Mouse (Mus musculus): Measurements from ENCODE around the gene Frmd8.

DNA sequence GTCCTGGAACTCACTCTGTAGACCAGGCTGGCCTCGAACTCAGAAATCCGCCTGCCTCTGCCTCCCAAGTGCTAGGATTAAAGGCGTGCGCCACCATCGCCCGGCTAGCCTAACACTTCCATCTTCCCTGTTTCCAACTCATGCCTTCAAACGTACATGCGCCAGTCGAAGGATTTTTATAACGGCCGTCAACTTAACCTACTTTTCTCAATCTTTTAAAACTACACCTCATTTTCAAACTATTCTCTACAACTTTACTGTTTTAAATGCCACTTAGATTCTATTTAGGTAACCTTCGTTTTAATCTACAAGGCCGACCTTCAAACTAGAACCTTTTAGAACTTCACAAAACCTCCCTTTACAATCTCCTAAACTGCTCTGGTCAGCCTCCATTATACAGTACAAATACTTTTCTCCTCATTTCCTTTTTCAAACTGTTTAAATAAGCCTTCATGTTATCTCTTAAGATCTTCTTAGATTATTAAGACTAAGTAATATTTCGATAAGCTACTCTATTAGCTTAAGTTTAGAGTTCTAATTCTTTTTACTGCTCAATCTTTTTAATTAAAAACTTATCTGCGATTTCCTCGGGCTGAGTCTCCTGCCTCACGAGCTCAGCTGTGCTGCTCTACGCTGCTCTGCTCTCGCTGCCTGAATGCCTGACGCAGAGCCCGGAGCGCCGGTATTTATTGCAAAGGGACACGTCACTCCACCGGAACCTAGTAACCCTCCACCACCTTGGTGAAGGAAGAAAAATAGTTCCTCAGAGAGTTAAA is 72.9 kb downstream of the Frmd8 start:
- no peak for TF ChIP-seq CTCF (conservative IDR thresholded peaks at IDR 0.05; ENCODE audit: low read length)
- no peak for TF ChIP-seq NANOG (IDR thresholded peaks at IDR 0.05; ENCODE audit: borderline replicate concordance, low read length)
- no peak for TF ChIP-seq POU5F1 (IDR thresholded peaks at IDR 0.05; ENCODE audit: borderline replicate concordance, low read length)
